Mouse (Mus musculus): Measurements from ENCODE around the gene Med11. TPM values are rescaled to one million over a fixed set of nuclear protein-coding genes. Genes with fewer than 3 reads are reported as not detected.
A peak's percentile ranks its signal among the peaks of the same experiment; 100 is the strongest.

Gene Med11
- polyA plus RNA-seq, 1 experiment from 2014 or later, result 40.5 TPM

DNA sequence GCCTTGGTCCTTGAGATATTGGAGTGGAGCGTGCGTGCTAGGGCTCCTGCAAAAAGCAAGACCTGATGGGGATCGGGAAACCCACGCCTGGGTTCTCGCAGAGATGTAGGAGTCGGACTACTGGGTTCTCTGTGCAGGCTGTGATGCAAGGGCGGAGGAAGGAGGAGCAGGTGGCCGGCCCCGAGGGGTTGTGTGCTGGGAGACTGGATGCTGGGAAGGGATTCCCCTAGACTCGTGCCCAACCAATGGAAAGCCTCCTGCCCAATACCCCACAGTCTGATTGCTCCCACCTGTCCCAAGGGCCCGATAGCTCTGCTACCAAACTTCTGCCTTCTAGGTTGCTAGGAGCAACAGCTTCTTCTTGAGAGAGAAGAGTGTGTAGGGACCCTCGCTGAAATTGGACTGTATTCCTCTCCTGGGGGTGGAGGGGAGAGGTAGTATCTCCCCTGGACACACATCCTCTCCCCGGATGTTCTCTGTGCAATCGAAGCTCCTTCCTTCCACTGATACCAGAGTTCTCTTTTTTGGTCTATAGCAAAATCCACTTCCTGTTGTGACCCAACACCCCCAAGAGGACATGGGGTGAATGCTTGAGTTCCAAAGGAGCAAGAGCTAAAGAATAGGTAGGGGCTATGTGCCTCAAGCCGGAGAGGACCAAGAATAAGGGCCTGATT lies 18.7 kb upstream of the Med11 start:
- ATAC-seq (ENCODE audit: borderline replicate concordance, extremely low read depth, low FRiP score, low TSS enrichment), result no peak; the same call in 1 of the 2 replicates
- H3K9ac ChIP-seq, result peak overlapping the region; percentile 87
- H3K36me3 ChIP-seq, result peaks cover 5% of the 10 kb centered on the region; the same call in 1 of the 2 replicates
- peak overlapping the region; percentile 90 for H3K4me3 ChIP-seq
- H3K27me3 ChIP-seq, result no peaks in the 10 kb centered on the region
- peaks cover 17% of the 10 kb centered on the region for H3K4me1 ChIP-seq
- 8% methylated on average over 15 of the region's 15 CpGs for WGBS
- H3K9me3 ChIP-seq, result no peaks in the 10 kb centered on the region
- peak overlapping the region; percentile 91 for H3K4me2 ChIP-seq
- H3K27ac ChIP-seq, result peak overlapping the region; percentile 75

DNA sequence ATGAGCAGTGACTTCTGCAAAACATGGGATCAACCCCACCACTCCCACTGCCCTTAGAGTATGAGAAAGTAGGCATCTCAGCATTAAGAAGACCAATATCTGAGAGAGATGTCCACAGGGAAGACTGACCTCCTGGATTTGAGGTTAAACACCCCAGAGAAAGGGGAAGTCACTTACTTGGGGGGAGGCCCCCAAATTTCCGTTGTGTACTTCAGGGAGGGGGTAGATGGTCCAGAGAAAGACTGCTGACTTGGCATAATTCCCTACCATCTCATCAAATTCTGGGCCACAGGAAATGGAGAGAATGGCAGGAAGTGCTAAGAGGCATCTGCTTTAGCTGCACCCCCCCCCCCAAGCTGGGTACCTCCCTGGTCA lies 18.2 kb upstream of the Med11 start:
- Histone ChIP-seq H3K9ac (no peak overlapping the region), H3K4me2 (peak overlapping the region; percentile 91), H3K27ac (no peak overlapping the region), H3K9me3 (no peaks in the 10 kb centered on the region), H3K4me1 (peaks cover 17% of the 10 kb centered on the region), H3K27me3 (no peaks in the 10 kb centered on the region), H3K4me3 (peak overlapping the region; percentile 90), H3K36me3 (peaks cover 8% of the 10 kb centered on the region; the same call in 1 of the 2 replicates)
- ATAC-seq (ENCODE audit: borderline replicate concordance, extremely low read depth, low FRiP score, low TSS enrichment), result no peak
- 62% methylated on average over 1 of the region's 1 CpGs for WGBS

DNA sequence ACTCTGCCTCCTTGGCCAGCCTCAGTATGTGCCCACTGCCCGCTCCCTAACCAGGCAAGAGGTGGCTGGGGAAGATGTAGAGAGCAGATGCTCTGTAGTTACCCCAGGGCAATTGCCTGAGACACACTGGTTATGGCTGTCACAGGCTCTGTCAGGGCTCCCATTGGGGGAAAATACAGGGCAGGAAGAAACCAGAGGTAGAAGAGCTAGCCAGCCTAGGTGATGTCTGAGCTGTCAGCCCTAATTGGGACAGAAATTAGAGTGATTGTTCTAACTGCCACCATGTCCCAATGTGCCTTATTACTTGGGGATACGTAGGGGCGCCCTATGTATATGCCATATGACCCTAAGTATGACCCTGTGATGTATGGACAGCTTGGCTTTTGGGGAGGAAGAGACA lies 17.8 kb upstream of the Med11 start:
- Histone ChIP-seq H3K4me2 (peak overlapping the region; percentile 91), H3K4me3 (no peak overlapping the region), H3K27me3 (no peaks in the 10 kb centered on the region), H3K9me3 (no peaks in the 10 kb centered on the region), H3K4me1 (peaks cover 17% of the 10 kb centered on the region), H3K36me3 (peaks cover 11% of the 10 kb centered on the region), H3K27ac (no peak overlapping the region), H3K9ac (no peak overlapping the region)
- WGBS, result 94% methylated on average over 3 of the region's 3 CpGs
- no peak for ATAC-seq (ENCODE audit: borderline replicate concordance, extremely low read depth, low FRiP score, low TSS enrichment)

DNA sequence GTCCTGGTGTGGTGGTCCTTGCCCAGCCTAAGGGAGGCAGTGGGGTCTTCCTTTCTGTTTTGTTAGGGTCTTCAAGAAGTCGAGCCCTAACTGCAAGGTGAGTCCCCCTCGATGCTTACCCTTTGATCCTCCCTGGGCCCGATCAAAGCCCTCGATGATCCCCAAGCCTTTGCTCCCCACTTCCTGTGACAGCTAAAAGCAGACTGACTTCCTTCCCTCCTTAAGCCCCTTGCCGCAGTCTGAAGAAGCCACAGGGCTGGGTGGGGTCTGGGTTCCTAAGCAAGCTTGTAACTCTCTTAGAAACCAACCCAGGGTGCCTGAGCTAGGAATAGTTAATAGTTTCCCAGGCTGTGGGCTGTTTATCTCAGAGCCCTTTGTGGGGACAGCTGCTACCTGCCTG lies 16.2 kb upstream of the Med11 start:
- Histone ChIP-seq H3K4me1 (peaks cover 17% of the 10 kb centered on the region), H3K4me2 (no peak overlapping the region), H3K27ac (no peak overlapping the region), H3K9me3 (no peaks in the 10 kb centered on the region), H3K27me3 (no peaks in the 10 kb centered on the region), H3K36me3 (peaks cover 23% of the 10 kb centered on the region), H3K4me3 (no peak overlapping the region), H3K9ac (no peak overlapping the region)
- ATAC-seq (ENCODE audit: borderline replicate concordance, extremely low read depth, low FRiP score, low TSS enrichment), result no peak
- WGBS, result 75% methylated on average over 5 of the region's 5 CpGs

DNA sequence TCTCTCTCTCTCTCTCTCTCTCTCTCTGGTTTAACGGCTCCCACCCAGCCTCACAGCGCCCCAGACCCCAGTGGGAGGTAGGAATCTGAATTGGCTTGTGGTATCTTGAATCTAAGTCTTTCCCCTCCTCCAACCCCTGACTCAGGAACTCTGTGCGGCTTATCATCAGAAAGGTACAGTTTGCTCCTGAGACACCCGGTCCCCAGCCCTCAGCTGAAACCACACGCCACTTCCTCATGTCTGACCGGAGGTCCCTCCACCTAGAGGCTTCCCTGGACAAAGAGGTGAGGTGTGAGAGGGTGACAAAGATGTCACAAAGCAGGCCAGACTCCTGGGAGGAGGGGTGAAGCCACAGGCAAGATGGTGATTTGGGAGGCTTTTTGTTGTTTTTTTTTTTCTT lies 14.3 kb upstream of the Med11 start:
- Histone ChIP-seq H3K4me2 (no peak overlapping the region), H3K36me3 (peaks cover 26% of the 10 kb centered on the region), H3K27me3 (no peaks in the 10 kb centered on the region), H3K4me3 (no peak overlapping the region), H3K9me3 (no peaks in the 10 kb centered on the region), H3K4me1 (peaks cover 12% of the 10 kb centered on the region), H3K9ac (no peak overlapping the region), H3K27ac (no peak overlapping the region)
- WGBS, result 87% methylated on average over 6 of the region's 6 CpGs
- ATAC-seq (ENCODE audit: borderline replicate concordance, extremely low read depth, low FRiP score, low TSS enrichment), result no peak

DNA sequence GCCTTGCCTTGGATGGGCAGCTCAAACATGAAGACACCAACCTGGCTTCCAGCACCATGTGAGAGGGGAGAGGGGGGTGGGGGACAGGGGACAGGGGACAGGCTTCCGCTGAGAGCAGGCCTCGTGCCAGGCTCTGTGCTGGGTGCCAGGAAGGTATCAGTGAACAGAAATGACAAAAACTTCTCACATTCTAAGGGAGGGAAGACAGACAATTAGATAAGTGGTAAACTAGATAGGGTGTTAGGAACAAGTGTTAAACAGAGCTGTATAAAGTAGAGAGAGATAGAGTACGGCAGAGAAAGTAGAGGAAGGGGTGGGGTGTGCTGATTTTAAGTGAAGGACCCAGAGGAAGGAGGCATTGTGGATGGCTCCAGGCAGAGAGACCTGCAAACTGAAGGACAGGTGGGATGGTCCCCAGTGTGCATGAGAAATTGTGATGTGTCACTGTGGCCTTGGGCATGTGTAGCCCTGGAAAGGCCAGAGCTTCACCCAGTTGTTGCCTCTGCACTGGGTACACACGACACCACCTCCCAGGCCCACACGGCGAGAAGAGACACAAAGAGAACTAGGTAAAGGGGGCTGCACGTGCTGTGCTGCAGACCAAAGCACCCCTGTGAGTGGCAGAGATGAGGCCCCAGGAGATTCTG lies 12.9 kb upstream of the Med11 start:
- Histone ChIP-seq H3K4me1 (peaks cover 2% of the 10 kb centered on the region; the same call in 1 of the 2 replicates), H3K36me3 (peaks cover 26% of the 10 kb centered on the region), H3K4me2 (no peak overlapping the region), H3K27ac (no peak overlapping the region), H3K27me3 (no peaks in the 10 kb centered on the region), H3K9me3 (no peaks in the 10 kb centered on the region), H3K4me3 (no peak overlapping the region), H3K9ac (no peak overlapping the region)
- ATAC-seq (ENCODE audit: borderline replicate concordance, extremely low read depth, low FRiP score, low TSS enrichment), result no peak
- 87% methylated on average over 7 of the region's 7 CpGs for WGBS

DNA sequence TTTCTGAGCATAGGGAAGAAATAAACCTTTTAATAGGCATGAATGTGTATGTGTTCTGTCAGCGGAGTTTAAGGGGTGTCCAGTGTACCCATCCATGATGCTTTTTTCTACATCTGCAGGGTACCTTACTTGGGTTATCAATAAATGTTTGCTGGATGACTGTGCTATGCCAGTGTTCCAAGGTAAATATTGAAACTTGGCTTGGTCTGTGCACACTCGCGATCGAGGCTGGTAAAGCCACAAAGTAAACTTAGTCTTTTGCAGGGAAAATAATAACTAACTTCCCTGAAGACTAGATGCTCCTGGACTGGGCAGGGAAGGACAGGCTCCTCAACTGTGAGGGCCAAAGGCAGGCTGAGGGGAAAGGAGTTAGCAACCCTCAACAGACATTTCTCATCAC lies 11.1 kb upstream of the Med11 start:
- no peaks in the 10 kb centered on the region for H3K4me1 ChIP-seq
- H3K27ac ChIP-seq, result no peak overlapping the region
- ATAC-seq (ENCODE audit: borderline replicate concordance, extremely low read depth, low FRiP score, low TSS enrichment), result no peak
- H3K9me3 ChIP-seq, result no peaks in the 10 kb centered on the region
- WGBS, result 67% methylated on average over 4 of the region's 4 CpGs
- no peak overlapping the region for H3K4me2 ChIP-seq
- H3K4me3 ChIP-seq, result no peak overlapping the region
- H3K27me3 ChIP-seq, result no peaks in the 10 kb centered on the region
- no peak overlapping the region for H3K9ac ChIP-seq
- H3K36me3 ChIP-seq, result peaks cover 26% of the 10 kb centered on the region

DNA sequence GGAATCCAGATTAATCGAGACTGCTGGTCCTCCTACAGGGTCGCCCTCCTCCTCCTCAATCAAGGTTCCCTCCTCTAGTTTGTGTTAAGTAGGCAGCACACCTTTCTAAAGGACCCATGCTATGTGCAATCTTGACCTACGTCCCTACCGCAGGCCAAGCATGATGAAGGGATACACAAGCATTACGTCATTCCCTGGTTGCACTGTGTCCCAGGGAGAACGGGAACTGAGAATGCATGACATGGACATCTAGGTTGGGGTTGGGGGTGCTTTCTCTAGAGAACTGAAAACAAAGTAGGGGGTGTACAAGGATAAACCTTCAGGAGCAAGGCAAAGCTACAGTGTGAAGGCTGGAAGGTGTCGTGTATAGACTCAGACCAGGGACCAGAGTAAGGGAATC lies 9.8 kb upstream of the Med11 start:
- Histone ChIP-seq H3K9me3 (no peaks in the 10 kb centered on the region), H3K36me3 (peaks cover 26% of the 10 kb centered on the region), H3K4me1 (no peaks in the 10 kb centered on the region), H3K4me2 (no peak overlapping the region), H3K27ac (no peak overlapping the region), H3K4me3 (no peak overlapping the region), H3K27me3 (no peaks in the 10 kb centered on the region), H3K9ac (no peak overlapping the region)
- 87% methylated on average over 7 of the region's 7 CpGs for WGBS
- ATAC-seq (ENCODE audit: borderline replicate concordance, extremely low read depth, low FRiP score, low TSS enrichment), result no peak

DNA sequence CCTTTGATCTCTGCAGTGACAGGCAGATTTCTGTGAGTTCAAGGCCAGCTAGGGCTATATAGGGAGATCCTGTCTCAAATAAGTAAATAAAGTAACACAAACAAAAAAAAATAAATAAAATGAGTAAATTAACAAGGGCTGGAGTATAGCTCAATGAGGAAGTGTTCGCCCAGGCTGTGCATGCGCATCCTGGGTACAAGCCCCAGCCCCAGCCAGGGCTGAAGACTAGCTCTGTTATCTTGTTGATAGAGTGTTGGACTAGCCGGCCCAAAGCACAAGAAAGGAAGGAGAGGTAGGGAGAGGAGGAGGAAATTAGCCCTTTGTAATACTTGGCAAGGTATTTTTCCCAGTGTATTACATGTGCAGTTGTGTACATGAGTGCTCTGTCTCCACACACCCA lies 7.8 kb upstream of the Med11 start:
- 76% methylated on average over 3 of the region's 3 CpGs for WGBS
- no peaks in the 10 kb centered on the region for H3K4me1 ChIP-seq
- no peak overlapping the region for H3K4me2 ChIP-seq
- no peak overlapping the region for H3K27ac ChIP-seq
- no peak overlapping the region for H3K4me3 ChIP-seq
- H3K36me3 ChIP-seq, result peaks cover 15% of the 10 kb centered on the region; the same call in 1 of the 2 replicates
- H3K9me3 ChIP-seq, result no peaks in the 10 kb centered on the region
- ATAC-seq (ENCODE audit: borderline replicate concordance, extremely low read depth, low FRiP score, low TSS enrichment), result no peak
- no peaks in the 10 kb centered on the region for H3K27me3 ChIP-seq
- no peak overlapping the region for H3K9ac ChIP-seq

DNA sequence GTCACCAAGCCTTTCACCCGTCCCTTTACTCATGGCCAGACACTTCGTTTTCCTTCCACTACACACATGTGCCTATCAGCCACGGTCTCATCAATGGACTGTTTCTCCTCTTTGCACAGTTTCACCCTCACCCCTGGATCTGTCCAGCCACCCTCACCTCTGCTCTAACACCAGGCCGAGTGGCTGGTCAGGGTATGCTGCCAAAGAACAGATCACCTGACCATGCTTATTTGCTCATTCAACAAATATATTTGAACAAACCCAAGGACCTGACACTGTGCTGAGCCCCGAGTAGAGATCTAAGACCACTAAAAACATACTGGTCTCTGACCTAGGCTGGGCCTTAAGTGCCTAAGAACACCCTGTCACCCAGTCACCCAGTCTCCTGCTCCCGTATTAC lies 7.1 kb upstream of the Med11 start:
- Histone ChIP-seq H3K9ac (no peak overlapping the region), H3K27ac (no peak overlapping the region), H3K27me3 (no peaks in the 10 kb centered on the region), H3K36me3 (peaks cover 10% of the 10 kb centered on the region; the same call in 1 of the 2 replicates), H3K4me3 (no peak overlapping the region), H3K9me3 (no peaks in the 10 kb centered on the region), H3K4me2 (no peak overlapping the region), H3K4me1 (no peaks in the 10 kb centered on the region)
- 47% methylated on average over 6 of the region's 6 CpGs for WGBS
- ATAC-seq (ENCODE audit: borderline replicate concordance, extremely low read depth, low FRiP score, low TSS enrichment), result no peak

DNA sequence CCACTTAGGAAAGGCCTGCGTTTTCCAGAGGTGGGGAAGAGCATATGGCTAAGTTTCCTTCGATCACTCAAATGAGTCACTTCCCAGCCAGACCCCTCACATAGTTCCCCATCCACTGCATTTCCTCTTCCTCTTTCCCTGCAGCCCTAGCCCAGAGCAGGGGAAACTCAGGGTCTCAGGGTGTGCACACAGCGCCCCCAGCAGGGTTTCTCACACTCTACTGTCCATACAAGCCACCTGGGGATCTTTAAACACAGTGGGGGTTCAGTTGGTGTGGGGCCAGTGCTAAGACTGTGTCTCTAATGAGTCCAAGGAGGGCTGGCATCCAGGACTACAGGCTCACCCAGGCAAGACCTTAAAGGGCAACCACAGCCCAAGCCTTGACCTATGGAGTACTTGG lies 5.0 kb upstream of the Med11 start:
- H3K36me3 ChIP-seq, result no peaks in the 10 kb centered on the region
- no peak overlapping the region for H3K4me2 ChIP-seq
- H3K27me3 ChIP-seq, result no peaks in the 10 kb centered on the region
- 31% methylated on average over 3 of the region's 3 CpGs for WGBS
- no peaks in the 10 kb centered on the region for H3K9me3 ChIP-seq
- no peak overlapping the region for H3K4me3 ChIP-seq
- no peak for ATAC-seq (ENCODE audit: borderline replicate concordance, extremely low read depth, low FRiP score, low TSS enrichment)
- H3K4me1 ChIP-seq, result peaks cover 5% of the 10 kb centered on the region; the same call in 1 of the 2 replicates
- no peak overlapping the region for H3K27ac ChIP-seq
- no peak overlapping the region for H3K9ac ChIP-seq

DNA sequence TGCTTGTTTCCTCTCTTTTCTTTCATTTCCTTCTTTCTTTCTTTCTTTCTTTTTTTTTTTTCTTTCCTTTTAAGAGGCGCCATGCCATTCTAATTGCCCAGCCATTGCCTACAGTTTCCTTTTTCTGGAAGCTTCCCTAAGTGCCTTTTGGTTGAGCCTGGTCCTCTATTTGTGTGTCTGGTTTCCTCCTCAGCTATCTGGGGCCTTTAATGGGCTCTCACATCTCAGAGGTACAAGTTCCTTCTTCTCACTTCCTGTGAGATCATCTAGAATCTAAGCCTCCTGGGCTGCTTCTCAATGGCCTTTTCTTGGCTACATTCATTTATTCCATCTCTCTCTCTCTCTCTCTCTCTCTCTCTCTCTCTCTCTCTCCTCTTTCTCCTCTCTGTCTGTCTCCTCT lies 4.3 kb upstream of the Med11 start:
- H3K4me1 ChIP-seq, result peaks cover 7% of the 10 kb centered on the region; the same call in 1 of the 2 replicates
- no peak overlapping the region for H3K9ac ChIP-seq
- H3K4me3 ChIP-seq, result no peak overlapping the region
- WGBS, result 76% methylated on average over 1 of the region's 1 CpGs
- H3K27me3 ChIP-seq, result no peaks in the 10 kb centered on the region
- H3K4me2 ChIP-seq, result no peak overlapping the region
- no peaks in the 10 kb centered on the region for H3K36me3 ChIP-seq
- ATAC-seq (ENCODE audit: borderline replicate concordance, extremely low read depth, low FRiP score, low TSS enrichment), result no peak
- no peak overlapping the region for H3K27ac ChIP-seq
- H3K9me3 ChIP-seq, result no peaks in the 10 kb centered on the region

Data from lung, embryonic 15.5 days (tissue).